Mouse (Mus musculus) kidney, adult 2 months (tissue): ENCODE results near the gene Plekha6.

Source experiments
- CTCF ChIP-seq: fragments of 200-500 bp; conservative IDR thresholded peaks from 2 replicates; pipeline ENCODE4 v1.5.1; 2011; ENCODE audit warnings: low read depth, mild to moderate bottlenecking, control low read depth, low read length, moderate library complexity, mixed read lengths; ENCODE audit not compliant: insufficient read depth, insufficient read length
- POLR2A ChIP-seq: fragments of 200-500 bp; IDR thresholded peaks from one replicate; pipeline ENCODE4 v1.6.1; 2011; ENCODE audit warnings: low read depth, low read length, control low read depth

DNA sequence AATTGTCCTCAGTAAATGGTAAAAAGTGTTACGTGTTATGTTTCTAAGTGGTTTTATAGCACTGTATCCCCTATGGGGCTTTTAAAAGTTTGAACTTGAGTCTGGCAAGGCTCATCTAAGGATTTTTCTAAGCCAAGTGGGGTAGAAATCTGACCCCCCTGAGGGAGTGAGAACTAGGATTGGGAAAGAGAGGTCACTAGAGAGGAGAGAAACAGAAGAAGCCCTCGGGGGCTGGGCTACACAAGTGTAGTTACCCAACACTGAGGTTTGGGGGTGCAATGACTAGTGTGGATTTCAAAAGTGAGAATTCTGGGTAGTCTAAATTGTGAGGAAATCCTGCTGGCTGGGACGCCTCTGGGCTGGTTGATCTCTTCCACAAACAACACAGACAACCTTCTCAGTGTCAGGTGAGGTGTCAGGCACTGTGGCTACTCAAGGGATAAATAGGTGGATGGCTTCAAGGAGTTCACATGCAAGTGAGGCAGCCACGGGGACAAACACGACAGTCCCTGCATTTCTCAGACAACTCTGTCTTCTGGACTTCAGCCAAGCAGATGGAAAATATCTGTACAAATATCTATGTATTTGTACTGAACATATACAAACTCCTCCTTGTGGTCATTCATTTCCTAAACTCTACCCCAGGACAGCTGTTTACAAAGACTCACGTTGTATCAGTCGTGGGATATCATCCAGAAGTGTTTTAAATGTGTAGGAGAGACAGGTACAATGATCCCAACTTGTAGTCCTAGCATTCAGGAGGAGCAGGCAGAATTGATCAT is 43.9 kb upstream of the Plekha6 start:
- TF ChIP-seq POLR2A (no peak), CTCF (no peak)
